Mouse (Mus musculus) adipocyte (in vitro differentiated cells): ENCODE data around the gene Morc1.
A peak's percentile ranks its signal among the peaks of the same experiment; 100 is the strongest.

Experiments used
- DNase-seq: peaks from one replicate; pipeline ENCODE4 v3.0.0-alpha.2; 2016; ENCODE audit warnings: low spot score

Morc1 gene

DNA sequence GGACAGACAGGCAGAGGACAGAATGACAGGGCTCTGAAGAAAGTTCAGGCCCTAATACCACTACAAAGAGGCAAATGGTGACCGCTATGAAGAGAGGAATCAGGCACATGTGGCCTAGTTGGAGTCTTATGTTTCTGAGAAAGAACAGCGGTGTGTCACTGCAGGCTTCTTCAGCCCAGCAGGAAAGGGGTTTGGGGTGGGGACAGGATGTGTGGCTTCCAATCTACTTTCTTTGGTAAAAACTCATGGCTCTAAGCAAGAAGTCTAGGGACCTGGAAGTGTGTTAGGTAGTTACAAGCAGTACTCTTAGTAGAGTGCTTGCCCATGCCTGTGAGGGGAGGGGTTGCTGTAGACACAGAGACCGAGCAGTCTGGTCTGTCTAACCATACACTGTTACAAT is 196.3 kb downstream of the Morc1 start:
- no peak for DNase-seq

DNA sequence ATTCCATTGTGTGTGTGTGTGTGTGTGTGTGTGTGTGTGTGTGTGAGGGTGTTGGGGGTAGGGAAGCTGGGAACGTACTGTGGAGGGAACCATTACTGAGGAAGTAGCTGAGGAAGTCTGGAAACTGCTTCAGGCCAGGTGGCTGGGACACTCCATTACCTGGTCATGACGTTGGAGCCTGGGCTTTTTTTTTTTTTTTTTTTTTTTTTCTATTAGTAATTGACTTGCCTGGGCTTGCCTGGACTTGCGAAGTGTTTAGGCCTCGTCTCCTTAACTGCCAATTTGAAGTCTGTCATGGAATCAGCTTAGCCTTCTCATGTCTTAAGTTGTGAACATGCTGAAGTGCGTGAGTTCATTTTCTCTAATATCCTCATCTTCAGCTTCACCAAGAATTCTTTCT is 198.7 kb downstream of the Morc1 start:
- DNase-seq = no peak

DNA sequence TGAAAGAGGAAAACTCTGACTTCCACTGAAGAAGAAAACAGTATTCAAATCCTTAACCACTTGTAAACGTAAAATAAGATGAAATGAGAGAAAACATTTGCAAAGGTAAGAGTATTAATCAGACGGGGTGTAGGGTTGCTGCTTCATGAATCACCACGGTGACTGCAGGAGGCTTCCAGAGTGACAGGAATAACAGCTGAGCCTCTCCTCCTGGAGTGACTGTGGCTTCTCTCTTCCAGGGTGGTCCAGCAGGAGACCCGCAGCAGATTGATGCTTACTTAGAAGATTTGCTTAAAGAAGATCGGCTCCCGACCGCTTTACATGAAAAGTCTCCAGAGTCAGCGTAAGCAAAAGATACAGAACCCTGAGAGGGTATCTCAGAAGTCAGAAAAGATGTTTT is 199.4 kb downstream of the Morc1 start:
- DNase-seq = no peak

DNA sequence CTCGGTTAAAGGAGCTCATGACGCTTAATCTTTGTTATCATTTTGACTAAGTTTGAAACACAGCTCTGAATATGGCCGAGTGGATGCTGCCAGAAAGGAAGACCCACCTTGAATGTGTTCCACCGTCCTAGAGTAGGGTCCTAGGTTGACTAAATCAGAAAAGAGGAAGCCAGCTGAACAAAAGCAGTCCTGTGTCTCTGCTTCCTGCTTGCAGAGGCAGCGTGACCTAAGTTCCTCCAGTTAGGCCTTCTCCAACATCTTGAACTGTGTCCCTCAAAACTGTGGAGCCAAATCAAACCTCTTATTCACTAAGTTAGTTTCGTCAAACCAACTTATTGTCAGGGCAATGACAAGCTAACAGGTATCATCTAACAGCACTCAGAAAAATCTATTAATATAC is 201.3 kb downstream of the Morc1 start:
- no peak for DNase-seq

DNA sequence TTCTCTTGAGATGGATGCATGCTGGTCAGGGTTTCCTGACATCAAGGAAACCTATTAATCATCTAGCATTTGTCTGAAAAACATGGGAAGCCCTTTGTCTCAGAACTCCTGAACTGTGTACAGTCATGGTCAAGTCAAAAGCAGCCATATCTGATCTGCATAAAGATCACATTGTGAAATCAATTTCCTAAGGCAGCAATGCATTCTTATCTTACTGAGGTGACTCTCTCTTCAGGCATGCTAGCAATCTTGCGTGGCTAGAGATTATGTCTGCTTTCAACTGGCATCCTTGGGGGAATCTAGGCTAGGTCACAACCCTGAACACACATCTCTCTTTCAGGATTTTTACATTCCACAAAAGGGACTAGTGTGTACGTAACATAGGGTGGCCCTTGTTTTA is 215.2 kb downstream of the Morc1 start:
- no peak for DNase-seq

DNA sequence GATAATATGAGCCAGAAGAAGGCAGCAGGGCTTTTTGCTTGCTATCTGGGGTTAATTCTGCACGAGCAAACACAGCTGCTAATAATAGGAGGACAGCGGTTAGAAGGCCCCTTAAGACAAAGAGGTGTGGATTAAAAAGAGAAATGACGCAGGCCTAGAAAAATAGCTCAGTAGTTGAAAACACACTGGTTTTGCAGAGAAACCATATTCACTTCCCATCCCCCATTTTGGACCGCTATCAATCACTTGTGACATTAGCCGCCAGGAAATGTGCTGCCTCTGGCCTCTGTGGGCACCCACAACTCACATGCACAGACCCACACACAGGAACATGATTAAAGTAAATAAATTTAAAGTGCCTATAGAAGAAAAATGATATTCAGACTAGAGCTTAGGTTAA is 240.7 kb downstream of the Morc1 start:
- DNase-seq = no peak

DNA sequence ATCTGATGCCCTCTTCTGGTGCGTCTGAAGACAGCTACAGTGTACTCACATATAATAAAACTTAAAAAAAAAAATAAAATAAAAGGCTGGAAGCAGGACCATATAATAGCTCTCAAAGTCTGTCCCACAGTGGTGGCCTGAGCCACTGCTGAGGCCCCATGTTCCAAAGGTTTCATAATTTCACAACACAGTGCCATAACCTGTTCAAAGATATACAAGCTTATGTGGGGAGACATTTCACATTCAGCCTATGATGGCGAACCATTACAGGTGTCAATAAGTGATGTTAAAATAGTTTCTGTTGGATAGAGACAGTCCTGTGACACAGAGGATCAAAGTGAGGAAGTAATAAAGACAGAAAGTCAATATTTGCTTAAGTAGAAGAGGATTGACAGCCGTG is 241.6 kb downstream of the Morc1 start:
- no peak for DNase-seq

DNA sequence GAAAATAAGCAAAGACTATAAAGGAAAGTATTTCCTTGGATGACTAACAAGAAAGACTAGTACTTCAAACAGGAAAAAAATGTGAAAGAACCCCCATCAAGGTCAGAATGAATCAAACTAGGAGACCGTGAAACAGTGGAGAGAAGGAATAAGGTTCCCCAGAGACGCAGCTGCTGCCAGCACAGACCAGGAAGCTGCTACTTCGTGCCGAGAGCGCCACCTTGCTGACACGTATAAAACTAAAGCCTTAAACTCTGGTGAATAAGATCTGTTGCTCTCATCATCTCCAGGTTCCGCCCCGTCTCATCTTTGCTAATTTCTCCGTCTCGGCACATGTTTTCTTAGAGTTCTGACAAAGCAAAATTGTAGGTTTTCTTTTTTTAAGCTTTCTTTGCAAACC is 244.6 kb downstream of the Morc1 start:
- peak; percentile 72 for DNase-seq

DNA sequence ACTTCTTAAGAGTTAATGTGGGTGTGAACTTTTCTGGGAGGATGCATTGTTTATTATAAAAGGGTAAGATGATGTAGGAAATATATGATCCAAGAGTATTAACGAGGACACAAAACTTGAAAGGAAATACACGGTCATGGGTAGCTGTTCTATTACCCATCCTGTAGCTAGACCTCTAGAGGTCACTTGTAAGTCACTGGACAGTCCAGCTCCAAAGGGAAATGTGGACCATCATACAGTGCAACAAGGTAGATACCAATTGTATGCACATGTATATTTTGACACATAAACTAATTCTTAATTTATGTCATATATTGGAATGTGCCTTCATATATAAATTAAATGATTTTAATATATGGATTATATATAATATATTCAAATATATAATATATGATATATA is 245.2 kb downstream of the Morc1 start:
- no peak for DNase-seq

DNA sequence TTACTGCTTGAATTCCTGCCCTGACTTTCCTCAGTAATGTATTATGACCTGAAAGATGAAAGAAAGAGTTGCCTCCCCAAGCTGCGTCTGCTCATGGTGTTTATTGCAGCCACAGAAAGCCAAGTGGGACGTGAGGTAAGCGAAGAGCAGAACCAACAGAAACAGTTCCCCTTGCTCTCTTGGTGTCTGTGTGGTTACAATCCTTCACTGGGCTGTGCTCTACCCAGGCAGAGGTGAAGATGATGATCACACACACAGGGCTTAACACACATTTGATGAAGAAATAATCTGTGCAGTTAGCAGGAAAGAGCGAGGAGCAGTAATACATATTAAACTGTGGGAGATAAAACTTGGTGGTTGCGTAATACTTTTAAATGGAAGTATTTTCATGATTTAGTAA is 246.3 kb downstream of the Morc1 start:
- DNase-seq = no peak

DNA sequence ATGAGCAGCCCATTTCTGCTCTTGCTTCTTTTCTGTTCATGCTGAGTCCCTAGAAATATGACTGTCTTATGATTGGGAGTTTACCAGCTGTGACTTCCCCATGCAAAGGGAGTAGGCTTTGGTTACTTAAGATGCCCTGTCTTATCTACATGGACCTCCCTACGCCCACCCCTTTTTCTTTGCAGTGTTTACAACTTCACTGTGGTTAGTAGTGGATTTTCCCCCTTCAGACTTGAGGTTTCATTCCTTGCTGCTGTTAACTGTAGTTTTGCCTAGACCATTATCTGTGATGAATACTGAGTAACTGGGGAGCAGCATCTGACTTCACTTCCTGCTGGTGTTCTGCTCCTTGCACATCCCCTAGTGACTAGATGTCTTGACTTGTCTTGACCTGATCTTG is 247.0 kb downstream of the Morc1 start:
- DNase-seq = no peak
